Mouse (Mus musculus) heart, postnatal 4 days (tissue): ENCODE data around the gene Ltf. TPM values are rescaled to one million over a fixed set of nuclear protein-coding genes. Genes with fewer than 3 reads are reported as not detected.

Experiments
- DNase-seq: peaks from one replicate; pipeline ENCODE4 v3.0.0; 2021
- total RNA-seq, 2 experiments: library from RNA; stranded (reverse); gene quantifications; 2 replicates each; pipeline ENCODE4 v1.2.3; 2021

Gene Ltf
- 1 to 10 TPM; 2.7 to 3.3 TPM for total RNA-seq

- DNase-seq = no peak
Observed at GRCm38 (mm10) chr9:111019022-111019421, at the start of gene Ltf. Gene Ltf, plus strand, starts transcription at chr9:111019271.

- DNase-seq = no peak
Observed at GRCm38 (mm10) chr9:110979411-110979810, 39.7 kb upstream of the Ltf start.

- no peak for DNase-seq
Observed at GRCm38 (mm10) chr9:110982351-110982750, 36.7 kb upstream of the Ltf start.

- DNase-seq = no peak
Observed at GRCm38 (mm10) chr9:110984096-110984495, 35.0 kb upstream of the Ltf start.

- DNase-seq = no peak
Observed at GRCm38 (mm10) chr9:110985541-110985940, 33.5 kb upstream of the Ltf start.

GRCm38 (mm10) chr9:110985951-110986350 is 33.1 kb upstream of the Ltf start:
- no peak for DNase-seq

- DNase-seq = no peak
Observed at GRCm38 (mm10) chr9:110987331-110987730, 31.7 kb upstream of the Ltf start.

GRCm38 (mm10) chr9:110988078-110988477 is 31.0 kb upstream of the Ltf start:
- no peak for DNase-seq

GRCm38 (mm10) chr9:110989141-110989540 is 29.9 kb upstream of the Ltf start:
- DNase-seq = no peak

GRCm38 (mm10) chr9:110989543-110989942 is 29.5 kb upstream of the Ltf start:
- DNase-seq = no peak

GRCm38 (mm10) chr9:110990204-110990603 is 28.9 kb upstream of the Ltf start, which contains the start of gene Rtp3:
Gene Rtp3, minus strand, starts transcription at chr9:110990583.
- DNase-seq = peak; percentile 31

GRCm38 (mm10) chr9:110993281-110993709 is 25.8 kb upstream of the Ltf start:
- DNase-seq = no peak

- DNase-seq = peak; percentile 75
Observed at GRCm38 (mm10) chr9:110994716-110995172, 24.3 kb upstream of the Ltf start.

GRCm38 (mm10) chr9:110997245-110997644 is 21.8 kb upstream of the Ltf start:
- peak; percentile 87 for DNase-seq

GRCm38 (mm10) chr9:110999056-110999455 is 20.0 kb upstream of the Ltf start:
- DNase-seq = no peak

GRCm38 (mm10) chr9:110999856-111000255 is 19.2 kb upstream of the Ltf start:
- peak; percentile 39 for DNase-seq

GRCm38 (mm10) chr9:111001621-111002020 is 17.4 kb upstream of the Ltf start:
- DNase-seq = no peak

GRCm38 (mm10) chr9:111003279-111003678 is 15.8 kb upstream of the Ltf start:
- DNase-seq = no peak

- no peak for DNase-seq
Observed at GRCm38 (mm10) chr9:111006544-111006943, 12.5 kb upstream of the Ltf start.

- DNase-seq = no peak
Observed at GRCm38 (mm10) chr9:111009763-111010162, 9.3 kb upstream of the Ltf start.

GRCm38 (mm10) chr9:111011550-111011949 is 7.5 kb upstream of the Ltf start:
- no peak for DNase-seq

- no peak for DNase-seq
Observed at GRCm38 (mm10) chr9:111012041-111012440, 7.0 kb upstream of the Ltf start.

GRCm38 (mm10) chr9:111015658-111016057 is 3.4 kb upstream of the Ltf start:
- DNase-seq = no peak

- DNase-seq = no peak
Observed at GRCm38 (mm10) chr9:111026791-111027190, 7.7 kb downstream of the Ltf start.

- no peak for DNase-seq
Observed at GRCm38 (mm10) chr9:111033717-111034116, 14.6 kb downstream of the Ltf start.
